Mouse (Mus musculus) heart, adult 2 months (tissue): ENCODE data around the gene Etfrf1. TPM values are rescaled to one million over a fixed set of nuclear protein-coding genes. Genes with fewer than 3 reads are reported as not detected.
A peak's percentile ranks its signal among the peaks of the same experiment; 100 is the strongest.

Experiments
- DNase-seq, 2 experiments: peaks; one replicate each; pipeline ENCODE4 v3.0.0; 2021
- H3K27ac ChIP-seq: fragments of 200-600 bp; 2 replicates; pipeline ENCODE4 v1.8.1; 2022
- H3K27me3 ChIP-seq: fragments of 200-500 bp; 2 replicates; pipeline ENCODE4 v1.6.1; 2012; ENCODE audit warnings: mild to moderate bottlenecking, low read length, inconsistent platforms, mixed read lengths; ENCODE audit not compliant: control insufficient read depth, insufficient read depth
- H3K36me3 ChIP-seq: fragments of 200-500 bp; 2 replicates; pipeline ENCODE4 v1.6.1; 2012; ENCODE audit warnings: low read length, inconsistent platforms; ENCODE audit not compliant: control insufficient read depth, insufficient read depth
- H3K4me1 ChIP-seq: fragments of 200-500 bp; 2 replicates; pipeline ENCODE4 v1.6.1; 2011; ENCODE audit warnings: low read length; ENCODE audit not compliant: control insufficient read depth, insufficient read depth
- H3K4me3 ChIP-seq: fragments of 200-600 bp; 2 replicates; pipeline ENCODE4 v1.8.1; 2022
- H3K79me2 ChIP-seq: fragments of 200-500 bp; replicated peaks from 2 replicates; pipeline ENCODE4 v1.6.1; 2012; ENCODE audit warnings: mild to moderate bottlenecking, inconsistent platforms, low read length, moderate library complexity, mixed read lengths; ENCODE audit not compliant: control insufficient read depth, insufficient read depth
- H3K9ac ChIP-seq: fragments of 200-500 bp; 2 replicates; pipeline ENCODE4 v1.6.1; 2012; ENCODE audit warnings: low read depth, mild to moderate bottlenecking, control low read depth, inconsistent platforms, low read length, mixed read lengths
- CTCF ChIP-seq: fragments of 200-600 bp; IDR thresholded peaks from 2 replicates; pipeline ENCODE4 v1.8.1; 2022; ENCODE audit warnings: antibody characterized with exemption, mild to moderate bottlenecking, moderate library complexity
- EP300 ChIP-seq: fragments of 200-500 bp; IDR thresholded peaks from 2 replicates; pipeline ENCODE4 v1.6.1; 2011; ENCODE audit warnings: low read depth, low read length, control low read depth; ENCODE audit not compliant: insufficient read depth
- POLR2A ChIP-seq: fragments of 200-500 bp; IDR thresholded peaks from 2 replicates; pipeline ENCODE4 v1.6.1; 2011; ENCODE audit warnings: mild to moderate bottlenecking, low read depth, low read length, control low read depth; ENCODE audit not compliant: insufficient read depth
- WGBS: fragments of 180-500 bp; shearing (Covaris S2); methylation state at CpG from one replicate; pipeline ENCODE4 v1.1.7; 2018; 5-methylcytosine and 5-hydroxymethylcytosine counted together
- intact Hi-C: fragments of 180-260 bp; cut with DNase I; formaldehyde crosslinking; loops from one replicate; pipeline ENCODE4 v1.15.1; 2025
- polyA plus RNA-seq: library from polyadenylated mRNA; depleted of rRNA; stranded (reverse); fragments of >200 nt; gene quantifications from 2 replicates; pipeline ENCODE4 v1.2.3, GENCODE M21; 2012
- total RNA-seq, 2 experiments: library from RNA; stranded (reverse); gene quantifications; 2 replicates each; pipeline ENCODE4 v1.2.3; 2021

Etfrf1 gene
- total and polyA plus RNA-seq, 3 experiments, result 36.3 to 107 (median 97.4) TPM

GRCm38 (mm10) chr6:145235367-145235766, 24.4 kb downstream of the Etfrf1 start:
- H3K4me1 ChIP-seq, result no peaks in the 10 kb centered on the region; the same call in 1 of the 2 replicates
- H3K27ac ChIP-seq, result no peak overlapping the region
- DNase-seq, result no peak
- H3K79me2 ChIP-seq, result peaks cover 2% of the 10 kb centered on the region
- TF ChIP-seq POLR2A (no peak), CTCF (no peak), EP300 (no peak)
- peaks cover 6% of the 10 kb centered on the region for H3K36me3 ChIP-seq
- no peaks in the 10 kb centered on the region for H3K27me3 ChIP-seq
- 75% methylated on average over 6 of the region's 6 CpGs for WGBS
- intact Hi-C loops, result no loop called here
- H3K9ac ChIP-seq, result no peak overlapping the region
- H3K4me3 ChIP-seq, result no peak overlapping the region

GRCm38 (mm10) chr6:145237148-145237547, 26.2 kb downstream of the Etfrf1 start:
- H3K79me2 ChIP-seq, result peaks cover 4% of the 10 kb centered on the region
- WGBS, result 48% methylated on average over 4 of the region's 4 CpGs
- intact Hi-C loops, result no loop called here
- DNase-seq, result no peak
- H3K27ac ChIP-seq, result no peak overlapping the region
- H3K9ac ChIP-seq, result no peak overlapping the region
- no peaks in the 10 kb centered on the region; the same call in 1 of the 2 replicates for H3K4me1 ChIP-seq
- H3K4me3 ChIP-seq, result no peak overlapping the region
- peaks cover 6% of the 10 kb centered on the region for H3K36me3 ChIP-seq
- TF ChIP-seq POLR2A (no peak), CTCF (no peak), EP300 (no peak)
- no peaks in the 10 kb centered on the region for H3K27me3 ChIP-seq

GRCm38 (mm10) chr6:145240285-145240684, 29.4 kb downstream of the Etfrf1 start:
- H3K36me3 ChIP-seq, result peaks cover 4% of the 10 kb centered on the region
- TF ChIP-seq POLR2A, result no peak
- TF ChIP-seq EP300, result no peak
- no peak for DNase-seq
- no peaks in the 10 kb centered on the region for H3K27me3 ChIP-seq
- no peak overlapping the region for H3K4me3 ChIP-seq
- no peak overlapping the region for H3K27ac ChIP-seq
- peaks cover 1% of the 10 kb centered on the region; the same call in 1 of the 2 replicates for H3K4me1 ChIP-seq
- peaks cover 4% of the 10 kb centered on the region for H3K79me2 ChIP-seq
- no peak overlapping the region for H3K9ac ChIP-seq
- intact Hi-C loops, result loop anchor here (10.0 kb wide), 1 partner anchor 515 kb away; no protein-coding TSS in a partner anchor
- WGBS, result 77% methylated on average over 6 of the region's 6 CpGs

- 3% methylated on average over 1 of the region's 1 CpGs for WGBS
- TF ChIP-seq POLR2A (no peak), CTCF (peak; percentile 84), EP300 (no peak)
- H3K27ac ChIP-seq, result no peak overlapping the region
These were observed 31.6 kb downstream of the Etfrf1 start for GRCm38 (mm10) chr6:145242521-145242920.

GRCm38 (mm10) chr6:145246841-145247240, 35.9 kb downstream of the Etfrf1 start:
- WGBS, result 77% methylated on average over 5 of the region's 5 CpGs
- TF ChIP-seq CTCF, result no peak
- no peak for TF ChIP-seq POLR2A
- no peak for TF ChIP-seq EP300
- no peak for DNase-seq
- intact Hi-C loops, result loop anchor here (10.0 kb wide), 1 partner anchor 508 kb away; no protein-coding TSS in a partner anchor
- Histone ChIP-seq H3K9ac (no peak overlapping the region), H3K36me3 (peaks cover 2% of the 10 kb centered on the region), H3K79me2 (no peaks in the 10 kb centered on the region; the same call in 1 of the 2 replicates), H3K27me3 (no peaks in the 10 kb centered on the region), H3K27ac (no peak overlapping the region), H3K4me1 (peaks cover 4% of the 10 kb centered on the region; the same call in 1 of the 2 replicates), H3K4me3 (no peak overlapping the region)

More at GRCm38 (mm10) chr6:145242521-145242920, 31.6 kb downstream of the Etfrf1 start:
- H3K36me3 ChIP-seq, result peaks cover 2% of the 10 kb centered on the region
- H3K9ac ChIP-seq, result no peak overlapping the region
- no peak for DNase-seq
- H3K4me1 ChIP-seq, result peaks cover 1% of the 10 kb centered on the region; the same call in 1 of the 2 replicates
- H3K27me3 ChIP-seq, result no peaks in the 10 kb centered on the region
- peaks cover 2% of the 10 kb centered on the region for H3K79me2 ChIP-seq
- H3K4me3 ChIP-seq, result no peak overlapping the region
- intact Hi-C loops, result loop anchor here (1.0 to 10.0 kb wide), 2 partner anchors 100 to 512 kb away; no protein-coding TSS in a partner anchor

GRCm38 (mm10) chr6:145247886-145248285, 37.0 kb downstream of the Etfrf1 start:
- WGBS, result 61% methylated on average over 3 of the region's 3 CpGs
- Histone ChIP-seq H3K9ac (no peak overlapping the region), H3K27me3 (no peaks in the 10 kb centered on the region), H3K4me3 (no peak overlapping the region), H3K36me3 (peaks cover 2% of the 10 kb centered on the region), H3K27ac (no peak overlapping the region), H3K79me2 (no peaks in the 10 kb centered on the region; the same call in 1 of the 2 replicates), H3K4me1 (peaks cover 2% of the 10 kb centered on the region; the same call in 1 of the 2 replicates)
- no peak for DNase-seq
- intact Hi-C loops, result loop anchor here (2.0 to 10.0 kb wide), 2 partner anchors 37 to 507 kb away; partner anchors contain the start of genes Casc1 and Etfrf1
- TF ChIP-seq EP300 (no peak), POLR2A (no peak), CTCF (no peak)
